Mouse (Mus musculus) ES-E14 (cell line): ENCODE data around the gene Dab1. TPM values are rescaled to one million over a fixed set of nuclear protein-coding genes. Genes with fewer than 3 reads are reported as not detected.

ENCODE experiments used
- DNase-seq: peaks from one replicate; pipeline ENCODE4 v3.0.0-alpha.2; 2013; ENCODE audit warnings: low read depth, low spot score
- H3K27ac ChIP-seq: 2 replicates; pipeline ENCODE4 v1.5.1; 2012; ENCODE audit warnings: low read depth, mild to moderate bottlenecking, low read length, moderate library complexity, mixed read lengths; ENCODE audit not compliant: poor library complexity, insufficient read depth, severe bottlenecking
- H3K36me3 ChIP-seq: 2 replicates; pipeline ENCODE4 v1.6.1; 2012; ENCODE audit warnings: mild to moderate bottlenecking, low read length, moderate library complexity, mixed read lengths; ENCODE audit not compliant: control insufficient read depth, poor library complexity, insufficient read depth, severe bottlenecking
- H3K4me1 ChIP-seq, 2 experiments: fragments of 150-350 bp in 1 of 2; sonication (generic) in 1 of 2; 2 replicates each; pipeline ENCODE4 v1.6.1; 2012; ENCODE audit warnings: low read length in 2 of 2, mild to moderate bottlenecking in 1 of 2, mixed read lengths in 1 of 2; ENCODE audit not compliant: control insufficient read depth in 2 of 2, insufficient read depth in 2 of 2, poor library complexity in 1 of 2
- H3K4me3 ChIP-seq, 2 experiments: fragments of 150-350 bp in 1 of 2; sonication (generic) in 1 of 2; 2 replicates each; pipeline ENCODE4 v1.5.1; 2012; ENCODE audit warnings: low read length in 2 of 2, low read depth in 1 of 2, mild to moderate bottlenecking in 1 of 2, mixed read lengths in 1 of 2; ENCODE audit not compliant: insufficient read depth in 1 of 2, poor library complexity in 1 of 2, severe bottlenecking in 1 of 2
- H3K9ac ChIP-seq: 2 replicates; pipeline ENCODE4 v1.6.1; 2012; ENCODE audit warnings: low read depth, mild to moderate bottlenecking, low read length, mixed read lengths; ENCODE audit not compliant: poor library complexity, insufficient read depth, severe bottlenecking
- H3K9me3 ChIP-seq: fragments of 150-350 bp; sonication (generic); 2 replicates; pipeline ENCODE4 v1.6.1; 2012; ENCODE audit warnings: low read depth, mild to moderate bottlenecking, low read length; ENCODE audit not compliant: control insufficient read depth, insufficient read depth
- CHD2 ChIP-seq: IDR thresholded peaks from 2 replicates; pipeline ENCODE4 v1.6.1; 2014; ENCODE audit warnings: mild to moderate bottlenecking, low read depth, low read length, inconsistent platforms
- HCFC1 ChIP-seq: IDR thresholded peaks from 2 replicates; pipeline ENCODE4 v1.6.1; 2012; ENCODE audit warnings: low read length, inconsistent platforms, borderline replicate concordance; ENCODE audit not compliant: insufficient read depth
- MAFK ChIP-seq: IDR thresholded peaks from 2 replicates; pipeline ENCODE4 v1.6.1; 2014; ENCODE audit warnings: mild to moderate bottlenecking, low read depth, low read length, inconsistent platforms; ENCODE audit not compliant: insufficient read depth
- ZC3H11A ChIP-seq: IDR thresholded peaks from 2 replicates; pipeline ENCODE4 v1.6.1; 2012; ENCODE audit warnings: low read depth, mild to moderate bottlenecking, inconsistent platforms, low read length, borderline replicate concordance
- ZNF384 ChIP-seq: IDR thresholded peaks from 2 replicates; pipeline ENCODE4 v1.6.1; 2012; ENCODE audit warnings: low read depth, low read length, inconsistent platforms
- in situ Hi-C, 2 experiments: fragments of 600-800 bp; cut with MboI; formaldehyde crosslinking; loops; one replicate each; pipeline ENCODE4 v1.15.1; 2025; ENCODE audit warnings: low sequenced_read_pairs in 2 of 2, inconsistent platforms in 1 of 2; ENCODE audit not compliant: unreplicated experiment in 2 of 2
- total RNA-seq: library from RNA; depleted of rRNA; stranded (reverse); fragments of 300-350 nt; gene quantifications from 2 replicates; pipeline ENCODE4 v1.2.3, GENCODE M21; 2012

The Dab1 gene
- total RNA-seq, 1 experiment = 7.9 TPM

DNA sequence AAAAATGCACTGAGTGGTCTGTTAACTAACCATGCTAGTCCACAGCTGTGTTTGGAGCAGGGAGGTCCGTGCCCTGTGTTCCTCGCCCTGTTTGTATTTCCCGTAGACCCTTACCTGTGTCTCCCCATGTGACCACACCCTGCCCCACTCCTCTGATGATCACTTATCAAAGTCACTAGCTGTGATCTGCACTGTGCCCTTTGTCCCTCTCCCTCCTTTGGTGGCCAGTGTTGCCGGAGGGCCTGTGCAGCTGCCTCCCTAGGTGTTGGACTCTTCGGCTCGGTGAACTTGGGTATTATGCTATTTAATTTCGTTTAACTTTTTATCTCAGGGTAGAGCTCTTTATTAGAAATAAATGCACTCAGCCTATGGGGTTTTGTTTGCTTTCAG is 844.6 kb downstream of the Dab1 start:
- no peak for TF ChIP-seq MAFK
- TF ChIP-seq CHD2 = no peak
- TF ChIP-seq ZNF384 = no peak
- no peak for TF ChIP-seq ZC3H11A
- no peak for TF ChIP-seq HCFC1
- peaks cover 0 to 4% of the 10 kb centered on the region in 2 experiments; a peak in 1 of 4 replicates for H3K4me1 ChIP-seq
- no peak overlapping the region for H3K27ac ChIP-seq

DNA sequence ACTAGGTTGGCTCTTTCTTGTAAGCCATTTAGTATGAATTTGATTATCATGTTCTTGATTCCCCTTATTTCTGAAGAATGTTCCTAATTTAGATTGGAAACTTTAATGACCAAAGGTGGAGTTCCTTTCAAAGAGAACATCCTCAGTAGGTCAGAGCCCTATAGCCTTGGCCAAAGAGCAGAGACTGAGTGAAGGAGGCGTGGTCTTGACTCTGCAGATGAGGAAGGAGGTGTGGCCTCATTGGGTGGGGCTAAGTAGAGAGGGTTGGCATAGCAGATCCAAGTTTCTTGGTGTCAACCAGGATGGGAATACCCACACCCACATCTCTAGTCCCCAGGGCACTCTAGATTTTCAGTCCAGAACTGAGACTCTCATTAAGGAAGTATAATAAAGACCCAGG is 846.4 kb downstream of the Dab1 start:
- H3K9me3 ChIP-seq = no peaks in the 10 kb centered on the region
- H3K27ac ChIP-seq = no peak overlapping the region
- no peak overlapping the region for H3K9ac ChIP-seq
- peaks cover 0 to 4% of the 10 kb centered on the region in 2 experiments; a peak in 1 of 4 replicates for H3K4me1 ChIP-seq
- no peak for TF ChIP-seq CHD2
- no peak for TF ChIP-seq ZC3H11A
- TF ChIP-seq HCFC1 = no peak
- no peak for TF ChIP-seq ZNF384
- TF ChIP-seq MAFK = no peak
- in situ Hi-C loops = no loop called here
- no peaks in the 10 kb centered on the region for H3K36me3 ChIP-seq
- no peak overlapping the region for H3K4me3 ChIP-seq
- DNase-seq = no peak

More for the DNA sequence above, 844.6 kb downstream of the Dab1 start:
- H3K9me3 ChIP-seq = no peaks in the 10 kb centered on the region
- no peak overlapping the region for H3K4me3 ChIP-seq
- in situ Hi-C loops = no loop called here
- no peak overlapping the region for H3K9ac ChIP-seq
- H3K36me3 ChIP-seq = no peaks in the 10 kb centered on the region
- DNase-seq = no peak

- in situ Hi-C loops = no loop called here
- H3K9me3 ChIP-seq = no peaks in the 10 kb centered on the region
- no peak for DNase-seq
- H3K36me3 ChIP-seq = no peaks in the 10 kb centered on the region
- H3K4me1 ChIP-seq = peaks cover 0 to 4% of the 10 kb centered on the region in 2 experiments; a peak in 1 of 4 replicates
- H3K27ac ChIP-seq = no peak overlapping the region
- TF ChIP-seq CHD2 (no peak), ZNF384 (no peak), HCFC1 (no peak), ZC3H11A (no peak), MAFK (no peak)
- H3K9ac ChIP-seq = no peak overlapping the region
- no peak overlapping the region for H3K4me3 ChIP-seq
Observed at GRCm38 (mm10) chr4:104468666-104469065, 849.5 kb downstream of the Dab1 start.

GRCm38 (mm10) chr4:104472915-104473314 is 853.8 kb downstream of the Dab1 start:
- Histone ChIP-seq H3K27ac (no peak overlapping the region), H3K4me1 (peaks cover 0 to 3% of the 10 kb centered on the region in 2 experiments; a peak in 1 of 4 replicates), H3K9me3 (no peaks in the 10 kb centered on the region), H3K36me3 (no peaks in the 10 kb centered on the region), H3K4me3 (no peak overlapping the region), H3K9ac (no peak overlapping the region)
- TF ChIP-seq CHD2 (no peak), ZNF384 (no peak), HCFC1 (no peak)
- in situ Hi-C loops = no loop called here
- DNase-seq = no peak

GRCm38 (mm10) chr4:104476841-104477240 is 857.7 kb downstream of the Dab1 start:
- no peak overlapping the region for H3K9ac ChIP-seq
- H3K27ac ChIP-seq = no peak overlapping the region
- in situ Hi-C loops = no loop called here
- no peaks in the 10 kb centered on the region for H3K36me3 ChIP-seq
- TF ChIP-seq ZC3H11A = no peak
- no peak for TF ChIP-seq ZNF384
- TF ChIP-seq HCFC1 = no peak
- no peak for TF ChIP-seq CHD2
- TF ChIP-seq MAFK = no peak
- DNase-seq = no peak
- peaks cover 0 to 3% of the 10 kb centered on the region in 2 experiments; a peak in 1 of 4 replicates for H3K4me1 ChIP-seq
- no peak overlapping the region for H3K4me3 ChIP-seq
- H3K9me3 ChIP-seq = no peaks in the 10 kb centered on the region
